Mouse (Mus musculus): ENCODE data around the gene Wnt10a. TPM values are rescaled to one million over a fixed set of nuclear protein-coding genes. Genes with fewer than 3 reads are reported as not detected.

Gene Wnt10a
- polyA plus RNA-seq, 2 experiments, result not detected

DNA sequence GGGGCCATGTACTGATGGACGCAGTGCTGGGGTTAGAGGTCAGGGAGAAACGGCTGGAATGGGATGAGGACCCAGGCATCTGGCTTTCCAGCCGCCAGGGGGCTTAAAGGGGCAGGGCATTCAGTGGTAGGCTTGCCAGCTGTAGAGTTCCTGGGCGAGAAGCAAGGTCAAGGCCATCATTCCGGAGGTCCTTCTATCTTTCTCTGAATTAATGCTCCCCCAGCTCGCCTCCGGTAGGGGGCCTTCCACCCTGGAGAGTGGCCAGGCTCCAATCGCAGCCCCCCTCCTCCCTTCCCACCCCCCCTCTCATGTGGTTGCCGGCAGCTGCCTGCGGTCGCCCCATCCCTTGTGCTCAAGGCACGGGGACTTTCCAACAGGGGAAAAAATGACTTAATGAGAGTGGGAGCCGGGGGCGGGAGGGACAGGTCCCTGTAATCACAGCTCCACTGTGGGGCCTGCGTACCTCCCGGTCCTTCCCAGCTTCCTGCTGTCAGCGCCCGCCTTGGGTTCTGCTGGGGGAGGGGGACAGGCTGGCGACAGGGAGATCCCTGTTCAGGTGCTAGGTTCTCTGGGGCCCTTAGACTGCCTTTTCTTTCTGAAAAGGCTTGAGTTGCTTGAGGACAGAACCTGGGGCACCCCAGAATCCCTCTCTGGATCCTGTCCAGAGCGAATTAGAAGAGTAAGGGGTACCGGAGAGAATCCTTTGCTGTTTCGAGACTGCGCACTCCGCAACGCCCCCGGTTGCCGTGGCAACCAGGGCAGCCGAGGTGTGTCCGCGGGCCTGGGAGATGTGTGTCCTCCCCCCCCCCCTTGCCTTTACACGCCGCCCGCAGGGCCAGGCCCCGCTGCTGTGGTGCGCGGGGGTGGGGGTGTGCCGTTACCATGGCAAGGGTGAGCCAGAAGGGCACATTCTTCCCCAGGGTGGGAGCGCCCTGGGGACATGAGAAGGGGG is 15.3 kb downstream of the Wnt10a start:
- no peak overlapping the region for H3K4me3 ChIP-seq (ENCODE audit: insufficient read depth in 1 of 2, low read depth in 2 of 2, low read length in 2 of 2)

DNA sequence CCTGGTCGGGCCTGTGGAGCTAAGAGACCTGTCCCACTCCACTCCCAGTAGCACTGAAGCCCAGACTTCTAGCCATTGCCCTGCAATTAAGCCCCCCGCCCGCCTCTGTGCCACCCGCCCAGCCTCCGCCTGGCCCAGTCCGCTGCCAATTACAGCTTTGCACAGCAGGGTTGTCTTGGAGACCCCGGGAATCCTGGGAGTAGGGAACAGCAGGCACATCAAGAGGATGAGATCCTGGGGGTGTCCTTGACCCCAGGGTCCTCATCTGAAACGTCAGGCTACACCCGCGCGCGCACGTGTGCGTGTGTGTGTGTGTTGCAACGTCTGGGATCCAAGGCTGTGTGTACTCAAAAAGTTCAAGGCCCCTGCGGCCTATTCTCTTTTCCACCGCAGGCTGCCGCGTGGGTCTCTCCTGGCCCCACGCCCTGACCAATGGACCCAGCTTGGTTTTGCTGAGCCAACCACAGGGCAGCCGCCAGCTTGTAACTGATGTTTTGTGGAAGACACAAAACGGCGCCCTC is 16.3 kb downstream of the Wnt10a start:
- TF ChIP-seq CTCF (IDR thresholded peaks at IDR 0.05; ENCODE audit: low read depth), result no peak
- no peak for TF ChIP-seq EP300 (IDR thresholded peaks at IDR 0.05; ENCODE audit: low read depth)
- Histone ChIP-seq H3K9ac (replicated peaks) (no peak overlapping the region), H3K27ac (no peak overlapping the region), H3K27me3 (ENCODE audit: control insufficient read depth, insufficient read depth, low read length) (peaks cover 74% of the 10 kb centered on the region), H3K4me3 (ENCODE audit: insufficient read depth in 1 of 2, low read depth in 2 of 2, low read length in 2 of 2) (no peak overlapping the region), H3K36me3 (replicated peaks; ENCODE audit: control insufficient read depth, insufficient read depth, low read depth) (no peaks in the 10 kb centered on the region), H3K4me2 (ENCODE audit: low read depth) (no peak overlapping the region), H3K9me3 (ENCODE audit: control insufficient read depth, low read length) (no peaks in the 10 kb centered on the region), H3K4me1 (replicated peaks; ENCODE audit: control insufficient read depth in 2 of 2, insufficient read depth in 2 of 2, low read length in 1 of 2) (no peaks in the 10 kb centered on the region)
- DNase-seq (ENCODE audit: low read depth in 3 of 3, low spot score in 3 of 3) (no peak), ATAC-seq (ENCODE audit: insufficient read depth) (no peak)
- 8% methylated on average over 23 of the region's 23 CpGs for WGBS (ENCODE audit: insufficient replicate concordance)

More for the DNA sequence above, 15.3 kb downstream of the Wnt10a start:
- Histone ChIP-seq H3K27ac (no peak overlapping the region), H3K9ac (replicated peaks) (no peak overlapping the region), H3K4me1 (replicated peaks; ENCODE audit: control insufficient read depth in 2 of 2, insufficient read depth in 2 of 2, low read length in 1 of 2) (no peaks in the 10 kb centered on the region), H3K9me3 (ENCODE audit: control insufficient read depth, low read length) (no peaks in the 10 kb centered on the region), H3K36me3 (replicated peaks; ENCODE audit: control insufficient read depth, insufficient read depth, low read depth) (no peaks in the 10 kb centered on the region), H3K4me2 (ENCODE audit: low read depth) (no peak overlapping the region), H3K27me3 (ENCODE audit: control insufficient read depth, insufficient read depth, low read length) (peaks cover 83% of the 10 kb centered on the region)
- 3% methylated on average over 38 of the region's 38 CpGs for WGBS (ENCODE audit: insufficient replicate concordance)
- DNase-seq (ENCODE audit: low read depth in 3 of 3, low spot score in 3 of 3), result no peak
- ATAC-seq (ENCODE audit: insufficient read depth), result no peak
- TF ChIP-seq CTCF (IDR thresholded peaks at IDR 0.05; ENCODE audit: low read depth), result peak; percentile 31; the same call in 1 of the 2 replicates
- TF ChIP-seq EP300 (IDR thresholded peaks at IDR 0.05; ENCODE audit: low read depth), result no peak

- H3K4me2 ChIP-seq (ENCODE audit: low read depth), result no peak overlapping the region
- H3K4me3 ChIP-seq (ENCODE audit: insufficient read depth in 1 of 2, low read depth in 2 of 2, low read length in 2 of 2), result no peak overlapping the region
- DNase-seq (ENCODE audit: low read depth in 3 of 3, low spot score in 3 of 3) (peak; percentile 39 to 44 (median 42)), ATAC-seq (ENCODE audit: insufficient read depth) (no peak)
- under 1% methylated on average over 16 of the region's 16 CpGs for WGBS (ENCODE audit: insufficient replicate concordance)
- H3K36me3 ChIP-seq (replicated peaks; ENCODE audit: control insufficient read depth, insufficient read depth, low read depth), result no peaks in the 10 kb centered on the region
- H3K9me3 ChIP-seq (ENCODE audit: control insufficient read depth, low read length), result no peaks in the 10 kb centered on the region
- H3K27ac ChIP-seq, result no peak overlapping the region
- peaks cover 69% of the 10 kb centered on the region for H3K27me3 ChIP-seq (ENCODE audit: control insufficient read depth, insufficient read depth, low read length)
- H3K9ac ChIP-seq (replicated peaks), result no peak overlapping the region
- TF ChIP-seq CTCF (IDR thresholded peaks at IDR 0.05; ENCODE audit: low read depth) (peak; percentile 88), EP300 (IDR thresholded peaks at IDR 0.05; ENCODE audit: low read depth) (no peak)
- H3K4me1 ChIP-seq (replicated peaks; ENCODE audit: control insufficient read depth in 2 of 2, insufficient read depth in 2 of 2, low read length in 1 of 2), result no peaks in the 10 kb centered on the region
Observed at GRCm38 (mm10) chr1:74808078-74808477, 16.8 kb downstream of the Wnt10a start.

GRCm38 (mm10) chr1:74809007-74809406 is 17.7 kb downstream of the Wnt10a start:
- Histone ChIP-seq H3K27me3 (ENCODE audit: control insufficient read depth, insufficient read depth, low read length) (peaks cover 60% of the 10 kb centered on the region), H3K9me3 (ENCODE audit: control insufficient read depth, low read length) (no peaks in the 10 kb centered on the region), H3K27ac (no peak overlapping the region), H3K36me3 (replicated peaks; ENCODE audit: control insufficient read depth, insufficient read depth, low read depth) (no peaks in the 10 kb centered on the region), H3K4me1 (replicated peaks; ENCODE audit: control insufficient read depth in 2 of 2, insufficient read depth in 2 of 2, low read length in 1 of 2) (no peaks in the 10 kb centered on the region), H3K4me2 (ENCODE audit: low read depth) (no peak overlapping the region), H3K9ac (replicated peaks) (no peak overlapping the region), H3K4me3 (ENCODE audit: insufficient read depth in 1 of 2, low read depth in 2 of 2, low read length in 2 of 2) (no peak overlapping the region)
- 45% methylated on average over 10 of the region's 10 CpGs for WGBS (ENCODE audit: insufficient replicate concordance)
- no peak for DNase-seq (ENCODE audit: low read depth in 3 of 3, low spot score in 3 of 3)
- no peak for TF ChIP-seq EP300 (IDR thresholded peaks at IDR 0.05; ENCODE audit: low read depth)
- peak; percentile 33; the same call in 1 of the 2 replicates for TF ChIP-seq CTCF (IDR thresholded peaks at IDR 0.05; ENCODE audit: low read depth)
- no peak for ATAC-seq (ENCODE audit: insufficient read depth)

Data from liver, embryonic 14.5 days (tissue).